Mouse (Mus musculus) left cerebral cortex, postnatal 14 days (tissue): ENCODE measurements at regions not wholly inside any gene's neighbourhood (a gene's known extent, or its start where the extent isn't known, plus 50 kb on each side); places are given as distances from the start of the nearest gene placed in this dataset.

Experiments
- DNase-seq, 2 experiments: peaks; one replicate each; pipeline ENCODE4 v3.0.0; 2021 to 2022; ENCODE audit warnings: low spot score in 2 of 2, mixed read lengths in 1 of 2
- intact Hi-C: fragments of 180-260 bp; cut with DNase I; formaldehyde crosslinking; loops from one replicate; pipeline ENCODE4 v1.15.1; 2025

DNA sequence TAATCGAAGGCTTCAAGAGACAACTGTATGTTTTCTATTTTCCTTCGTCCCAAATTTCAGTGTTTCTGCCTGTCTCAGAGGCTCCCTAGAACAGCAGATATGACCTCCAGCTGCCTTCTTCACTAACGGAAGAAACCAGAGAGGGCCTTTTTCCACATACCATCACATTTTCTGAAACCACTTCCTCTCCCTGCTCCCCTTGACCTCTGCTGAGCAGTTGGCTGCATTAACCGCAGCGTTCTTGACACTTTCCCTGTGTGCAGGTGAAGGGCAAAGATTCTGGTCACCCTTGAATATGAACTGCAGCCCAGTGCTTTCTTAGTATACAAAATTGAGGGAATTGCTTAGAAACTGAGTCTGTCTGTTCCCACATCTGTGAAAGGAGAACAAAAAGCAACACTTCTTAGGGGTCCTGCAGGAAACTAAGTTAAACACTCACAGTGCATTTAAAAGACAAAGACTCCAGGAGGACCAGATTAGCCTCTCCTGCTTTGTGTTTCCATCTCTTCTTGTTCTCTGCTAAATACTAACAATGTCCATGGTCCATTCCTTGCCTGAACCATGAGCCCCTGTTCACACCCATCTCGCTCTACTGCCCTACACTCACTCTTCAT, 98.4 kb downstream of the Akap11 start:
- intact Hi-C loops: no loop called here
- DNase-seq: no peak

GRCm38 (mm10) chr14:78436586-78436985, 100.0 kb downstream of the Akap11 start:
- DNase-seq: no peak
- intact Hi-C loops: no loop called here

GRCm38 (mm10) chr14:78435982-78436381, 100.6 kb downstream of the Akap11 start:
- DNase-seq: no peak
- intact Hi-C loops: no loop called here

- intact Hi-C loops: no loop called here
- DNase-seq: no peak
Observed at GRCm38 (mm10) chr14:78435561-78435960, 101.0 kb downstream of the Akap11 start.

GRCm38 (mm10) chr14:78434753-78435152, 101.9 kb downstream of the Akap11 start:
- no peak for DNase-seq
- intact Hi-C loops: no loop called here

GRCm38 (mm10) chr14:78434126-78434525, 102.5 kb downstream of the Akap11 start:
- intact Hi-C loops: no loop called here
- DNase-seq: no peak

- DNase-seq: no peak
- intact Hi-C loops: no loop called here
Observed at GRCm38 (mm10) chr14:78432471-78432870, 104.1 kb downstream of the Akap11 start.

GRCm38 (mm10) chr14:78431931-78432330, 104.7 kb downstream of the Akap11 start:
- DNase-seq: no peak
- intact Hi-C loops: no loop called here

- intact Hi-C loops: no loop called here
- DNase-seq: peak in 1 of 2 experiments; percentile 15
Observed at GRCm38 (mm10) chr14:78431406-78431805, 105.2 kb downstream of the Akap11 start.

GRCm38 (mm10) chr14:78428233-78429019, 108.2 kb downstream of the Akap11 start:
- intact Hi-C loops: no loop called here
- DNase-seq: peak; percentile 46 to 62

- intact Hi-C loops: no loop called here
- DNase-seq: no peak
Observed at GRCm38 (mm10) chr14:78427062-78427461, 109.5 kb downstream of the Akap11 start.

DNA sequence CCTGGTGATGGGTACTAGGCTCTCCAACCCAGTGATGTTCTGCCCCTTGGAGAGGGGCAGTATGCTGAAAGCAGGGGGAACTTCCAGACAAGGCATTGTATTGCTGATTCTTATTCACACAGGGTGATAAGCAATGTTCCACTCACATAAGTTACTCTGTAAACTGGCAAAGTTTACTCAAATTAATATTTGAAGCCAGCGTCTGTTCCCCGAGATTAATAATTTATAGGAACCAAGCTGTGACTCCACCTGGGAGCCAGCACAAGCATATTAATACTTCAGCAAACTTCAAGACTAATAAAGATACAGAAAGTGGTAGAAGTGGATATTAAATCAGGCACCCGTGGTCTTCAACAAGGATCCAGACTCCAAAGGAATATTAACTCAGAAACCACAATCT, 114.0 kb downstream of the Akap11 start:
- DNase-seq: no peak
- intact Hi-C loops: no loop called here

DNA sequence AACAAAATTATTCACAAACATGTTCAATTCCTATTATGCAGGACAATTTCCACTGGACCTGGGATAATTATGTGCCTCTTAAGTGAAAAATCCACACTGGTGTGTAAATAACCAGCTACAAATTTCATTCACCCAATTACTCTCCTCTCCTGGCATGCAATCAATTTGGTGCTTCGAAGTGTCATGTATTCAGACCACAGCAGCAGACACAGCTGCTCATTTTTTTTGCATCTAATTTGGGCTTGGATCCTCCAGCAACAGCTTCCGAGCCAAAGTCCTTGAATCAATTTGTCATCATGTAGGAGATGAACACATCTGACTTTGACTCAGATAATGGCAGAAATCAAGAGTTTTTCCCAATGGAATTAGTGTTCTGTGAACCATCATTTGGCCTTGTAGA, 113.1 kb upstream of the Tnfsf11 start:
- intact Hi-C loops: no loop called here

DNA sequence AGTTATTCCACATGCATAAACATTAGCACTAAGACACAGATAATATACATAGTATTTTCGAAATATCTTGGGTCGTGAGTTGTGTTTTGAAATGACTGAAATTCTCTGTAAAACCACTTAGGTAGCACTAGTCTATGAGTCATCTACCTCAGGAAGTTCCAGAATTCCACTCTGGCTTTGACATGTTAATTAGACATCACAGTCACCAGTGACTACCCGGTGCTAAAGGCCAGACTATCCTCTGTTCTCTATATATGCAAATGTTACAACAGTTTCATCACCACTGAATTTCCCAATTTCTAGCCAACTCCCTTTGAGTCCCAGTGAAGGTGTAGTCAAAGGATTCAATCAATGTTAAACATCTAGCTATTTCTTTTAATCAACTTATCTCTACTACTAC, 112.3 kb upstream of the Tnfsf11 start:
- intact Hi-C loops: no loop called here
- DNase-seq: no peak

More for the DNA sequence above, 113.1 kb upstream of the Tnfsf11 start:
- peak in 1 of 2 experiments; percentile 13 for DNase-seq

- no peak for DNase-seq
- intact Hi-C loops: no loop called here
Observed at GRCm38 (mm10) chr14:78405568-78405967, 97.7 kb upstream of the Tnfsf11 start.

DNA sequence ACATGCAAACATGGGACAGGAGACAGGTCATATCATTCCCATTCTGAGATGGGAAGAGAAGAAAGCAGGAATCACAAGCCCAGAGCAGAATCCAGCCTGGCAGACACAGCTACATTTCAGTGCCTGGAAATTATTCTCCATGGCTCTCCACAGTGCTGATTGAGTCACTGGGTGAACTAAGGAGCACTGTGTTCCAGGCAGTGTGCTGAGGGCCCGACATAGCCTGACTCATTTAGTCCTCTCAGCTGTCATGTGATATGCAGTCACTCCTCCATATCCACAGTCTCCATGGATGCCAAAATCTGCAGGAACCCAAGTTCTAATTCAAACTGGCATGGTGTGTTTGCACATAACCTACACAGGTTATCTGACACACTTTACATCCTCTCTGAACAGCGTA, 90.1 kb upstream of the Tnfsf11 start:
- intact Hi-C loops: no loop called here
- DNase-seq: no peak

DNA sequence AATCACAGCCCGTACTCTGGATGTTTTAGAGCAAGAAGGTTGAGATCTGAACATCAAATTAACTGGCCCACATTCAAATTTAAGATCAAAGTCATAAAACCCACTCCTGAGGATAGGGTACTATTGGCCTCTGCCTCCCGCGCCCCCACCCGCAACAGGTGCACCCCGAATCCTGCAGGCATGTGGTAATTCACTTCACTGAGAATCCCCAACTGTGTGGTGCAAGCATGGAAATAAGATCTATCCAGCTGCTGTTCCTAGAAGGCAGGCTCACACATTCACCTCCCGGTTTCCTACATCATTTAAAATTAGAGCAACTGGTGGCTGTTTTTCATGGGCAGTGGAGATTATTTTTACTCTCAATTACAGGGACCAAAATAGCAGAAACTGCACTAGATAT, 87.8 kb upstream of the Tnfsf11 start:
- intact Hi-C loops: no loop called here
- DNase-seq: peak in 1 of 2 experiments; percentile 52

- intact Hi-C loops: no loop called here
- DNase-seq: no peak
Observed at GRCm38 (mm10) chr14:78387011-78387410, 79.2 kb upstream of the Tnfsf11 start.

DNA sequence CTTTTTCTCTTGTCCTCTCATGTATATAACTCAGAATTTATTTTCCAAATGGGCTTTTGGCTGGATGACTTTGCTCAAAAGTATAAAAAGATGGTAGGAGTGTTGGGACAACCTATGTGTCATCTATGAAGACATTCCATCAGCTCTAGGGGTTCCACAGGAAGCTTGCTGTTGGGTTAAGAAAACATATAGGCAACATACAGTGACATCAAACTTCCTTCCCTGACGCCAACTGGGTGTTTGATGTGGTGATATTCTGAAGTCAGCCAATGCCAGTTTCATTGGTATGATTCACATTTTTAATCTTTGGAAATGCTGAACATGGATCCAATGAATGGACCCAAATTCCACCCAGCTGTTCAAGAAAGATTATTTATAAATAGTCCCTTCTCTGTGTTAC, 76.5 kb upstream of the Tnfsf11 start:
- intact Hi-C loops: no loop called here
- DNase-seq: no peak

DNA sequence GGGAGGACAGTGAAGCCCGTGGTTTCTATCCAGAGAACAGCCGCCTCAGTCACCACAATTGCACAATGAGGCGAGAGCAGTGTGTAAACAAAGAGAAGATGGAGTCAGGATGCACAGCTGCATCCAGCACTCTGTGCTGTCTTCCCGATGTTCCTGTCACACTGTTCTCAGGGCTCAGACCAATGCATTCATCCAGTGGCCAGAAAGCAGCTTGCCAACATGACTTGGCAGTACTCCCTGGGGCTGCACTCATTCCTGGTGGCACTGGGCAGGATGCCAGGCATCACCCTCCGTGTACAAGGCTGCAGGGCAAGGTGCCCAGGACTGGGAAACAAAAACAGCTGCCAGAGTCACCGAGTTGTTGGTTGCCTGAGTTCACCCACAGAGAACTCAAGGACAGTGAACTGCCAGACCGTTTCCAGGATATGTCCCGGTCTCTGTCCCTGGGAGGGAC, 75.4 kb upstream of the Tnfsf11 start:
- peak; percentile 88 to 95 for DNase-seq
- intact Hi-C loops: no loop called here

DNA sequence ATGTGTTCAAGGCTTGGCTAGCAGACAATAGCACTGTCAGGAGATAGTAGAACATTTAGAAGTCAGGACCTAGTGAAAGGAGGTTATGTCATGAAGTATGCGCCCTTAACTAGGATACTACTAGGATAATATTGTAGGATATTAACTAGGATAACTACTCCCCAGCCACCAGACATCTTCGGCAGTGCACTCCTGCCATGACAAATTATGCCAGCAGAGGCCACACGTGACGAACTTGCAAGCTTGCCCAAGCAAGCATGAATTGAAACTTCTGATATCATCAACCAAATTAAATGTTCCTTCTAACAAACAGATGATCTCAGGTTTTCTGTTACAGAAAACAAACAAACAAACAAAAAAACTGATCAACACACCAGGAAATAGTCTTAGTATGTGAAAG, 72.2 kb upstream of the Tnfsf11 start:
- no peak for DNase-seq
- intact Hi-C loops: no loop called here
